Mouse (Mus musculus): Measurements from ENCODE around the gene Soat2. TPM values are rescaled to one million over a fixed set of nuclear protein-coding genes. Genes with fewer than 3 reads are reported as not detected.

Soat2 gene
- polyA plus RNA-seq, 1 experiment from 2014 or later: 0.30 TPM

DNA sequence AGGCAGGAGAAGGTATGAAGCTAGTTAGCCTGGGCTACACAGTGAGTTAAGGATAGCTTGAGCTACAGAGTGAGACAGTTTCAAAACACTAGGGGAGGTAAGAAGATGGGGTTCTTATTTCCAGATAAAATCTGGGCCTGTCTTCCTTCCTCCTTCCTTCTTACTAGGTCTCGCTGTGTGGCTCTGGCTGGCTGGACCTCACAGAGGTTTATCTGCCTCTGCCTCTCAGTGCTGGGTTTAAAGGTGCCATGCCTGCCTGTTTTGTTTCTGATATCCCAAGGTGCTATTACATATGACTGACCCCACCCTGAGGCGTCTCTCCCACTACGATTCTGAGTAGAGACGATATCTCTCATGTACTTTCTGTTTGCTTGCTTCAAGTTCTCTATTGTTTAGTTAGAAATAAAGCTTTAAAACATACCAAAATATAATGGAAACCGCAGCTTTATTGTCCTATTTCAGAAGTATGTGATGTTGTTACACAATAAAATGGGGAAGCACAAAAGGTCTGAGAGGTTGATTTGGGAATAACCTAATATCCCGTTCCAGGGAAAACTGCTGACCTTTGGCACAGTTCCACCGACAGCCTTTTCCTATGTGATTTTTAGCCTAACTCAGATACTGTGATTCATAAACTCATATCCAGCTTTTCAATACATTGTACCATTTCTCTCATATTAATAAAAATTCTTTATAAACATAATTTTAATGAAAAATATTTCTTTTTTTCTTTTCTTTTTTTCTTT, 26.4 kb downstream of the Soat2 start:
- Histone ChIP-seq H3K4me3 (ENCODE audit: low read length) (no peak overlapping the region), H3K36me3 (ENCODE audit: control insufficient read depth, insufficient read depth, low read length) (peaks cover 5% of the 10 kb centered on the region), H3K4me2 (ENCODE audit: low read depth, low read length) (no peak overlapping the region), H3K27ac (ENCODE audit: low read length) (no peak overlapping the region), H3K9ac (ENCODE audit: low read length) (no peak overlapping the region), H3K9me3 (ENCODE audit: control insufficient read depth, low read length) (no peaks in the 10 kb centered on the region), H3K4me1 (replicated peaks; ENCODE audit: control insufficient read depth, insufficient read depth, low read length) (no peaks in the 10 kb centered on the region), H3K27me3 (ENCODE audit: control insufficient read depth, insufficient read depth, low read depth, low read length) (no peaks in the 10 kb centered on the region)
- 80% methylated on average over 7 of the region's 7 CpGs for WGBS
- ATAC-seq (ENCODE audit: low read depth): no peak

DNA sequence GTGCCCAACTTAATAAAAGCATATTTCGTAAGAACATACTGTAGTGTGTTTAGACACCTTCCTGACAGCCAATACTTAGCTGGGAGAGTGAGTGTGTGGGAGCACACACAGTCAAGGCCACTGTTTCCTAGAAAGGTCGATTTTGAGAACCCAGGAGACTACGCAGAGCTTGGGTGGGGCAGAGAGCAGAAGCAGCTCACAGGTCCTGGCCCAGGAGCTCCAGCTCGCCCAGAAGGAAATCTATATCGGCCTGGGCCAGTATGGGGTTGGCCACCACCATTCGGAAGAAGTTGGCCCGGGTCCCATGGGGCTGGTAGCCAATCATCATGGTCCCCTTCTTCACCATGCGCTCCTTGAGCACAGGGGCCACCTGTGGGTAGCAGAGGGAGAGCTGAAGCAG, 27.1 kb downstream of the Soat2 start:
- Histone ChIP-seq H3K4me2 (ENCODE audit: low read depth, low read length) (no peak overlapping the region), H3K4me3 (ENCODE audit: low read length) (no peak overlapping the region), H3K4me1 (replicated peaks; ENCODE audit: control insufficient read depth, insufficient read depth, low read length) (no peaks in the 10 kb centered on the region), H3K9ac (ENCODE audit: low read length) (no peak overlapping the region), H3K9me3 (ENCODE audit: control insufficient read depth, low read length) (no peaks in the 10 kb centered on the region), H3K27ac (ENCODE audit: low read length) (no peak overlapping the region), H3K27me3 (ENCODE audit: control insufficient read depth, insufficient read depth, low read depth, low read length) (no peaks in the 10 kb centered on the region), H3K36me3 (ENCODE audit: control insufficient read depth, insufficient read depth, low read length) (peaks cover 5% of the 10 kb centered on the region)
- whole genome bisulfite sequencing: 85% methylated on average over 8 of the region's 8 CpGs
- no peak for ATAC-seq (ENCODE audit: low read depth)

DNA sequence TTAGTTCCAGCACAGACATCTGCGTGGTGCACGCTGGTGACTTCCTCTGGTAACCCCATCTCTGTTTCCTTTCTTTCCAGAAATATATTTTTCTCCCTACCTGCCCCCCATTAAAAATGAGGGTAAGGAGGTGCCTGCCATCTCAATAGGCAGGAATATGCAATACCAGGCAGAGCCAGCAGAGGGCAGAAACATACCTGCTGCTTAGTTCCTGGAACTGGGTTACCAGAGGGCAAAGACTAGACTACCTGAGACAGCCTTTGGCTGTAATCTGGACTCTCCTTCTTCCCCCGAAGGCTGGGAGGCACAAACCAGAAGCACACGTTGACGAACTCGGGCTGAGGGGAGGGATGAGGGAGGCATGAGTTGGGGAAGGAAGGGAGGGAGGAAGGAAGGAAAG, 28.0 kb downstream of the Soat2 start:
- H3K4me3 ChIP-seq (ENCODE audit: low read length): no peak overlapping the region
- peak; percentile 44; the same call in 1 of the 2 replicates for ATAC-seq (ENCODE audit: low read depth)
- WGBS: 17% methylated on average over 6 of the region's 6 CpGs

GRCm38 (mm10) chr15:102179106-102179505, 28.8 kb downstream of the Soat2 start:
- Histone ChIP-seq H3K9me3 (ENCODE audit: control insufficient read depth, low read length) (no peaks in the 10 kb centered on the region), H3K4me2 (ENCODE audit: low read depth, low read length) (no peak overlapping the region), H3K9ac (ENCODE audit: low read length) (no peak overlapping the region), H3K36me3 (ENCODE audit: control insufficient read depth, insufficient read depth, low read length) (peaks cover 5% of the 10 kb centered on the region), H3K27me3 (ENCODE audit: control insufficient read depth, insufficient read depth, low read depth, low read length) (no peaks in the 10 kb centered on the region), H3K4me3 (ENCODE audit: low read length) (no peak overlapping the region), H3K27ac (ENCODE audit: low read length) (no peak overlapping the region), H3K4me1 (replicated peaks; ENCODE audit: control insufficient read depth, insufficient read depth, low read length) (no peaks in the 10 kb centered on the region)
- 75% methylated on average over 9 of the region's 9 CpGs for WGBS
- no peak for ATAC-seq (ENCODE audit: low read depth)

More for the DNA sequence above, 28.0 kb downstream of the Soat2 start:
- Histone ChIP-seq H3K4me2 (ENCODE audit: low read depth, low read length) (no peak overlapping the region), H3K9me3 (ENCODE audit: control insufficient read depth, low read length) (no peaks in the 10 kb centered on the region), H3K36me3 (ENCODE audit: control insufficient read depth, insufficient read depth, low read length) (peaks cover 5% of the 10 kb centered on the region), H3K27me3 (ENCODE audit: control insufficient read depth, insufficient read depth, low read depth, low read length) (no peaks in the 10 kb centered on the region), H3K9ac (ENCODE audit: low read length) (no peak overlapping the region), H3K27ac (ENCODE audit: low read length) (no peak overlapping the region), H3K4me1 (replicated peaks; ENCODE audit: control insufficient read depth, insufficient read depth, low read length) (no peaks in the 10 kb centered on the region)

DNA sequence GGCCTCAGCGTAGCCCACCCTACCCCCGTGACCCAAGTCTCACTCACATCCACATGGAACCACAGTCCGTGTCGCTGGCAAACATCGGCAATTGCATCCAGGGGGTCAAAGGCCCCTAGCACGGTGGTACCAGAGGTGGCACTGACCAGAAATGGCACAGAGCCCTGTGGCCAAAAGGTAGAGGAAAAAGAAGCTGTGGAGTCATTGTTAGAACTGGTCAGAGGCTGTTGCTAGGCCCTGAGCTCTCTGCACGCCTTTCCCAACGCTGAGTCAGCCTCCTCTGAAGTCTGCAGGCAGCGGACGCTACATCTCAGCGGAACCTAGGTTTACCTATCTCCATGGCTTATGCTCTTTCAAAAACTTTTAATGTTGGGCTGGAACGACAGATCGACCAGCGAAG, 29.6 kb downstream of the Soat2 start:
- peaks cover 9% of the 10 kb centered on the region for H3K36me3 ChIP-seq (ENCODE audit: control insufficient read depth, insufficient read depth, low read length)
- no peak for ATAC-seq (ENCODE audit: low read depth)
- no peaks in the 10 kb centered on the region for H3K4me1 ChIP-seq (replicated peaks; ENCODE audit: control insufficient read depth, insufficient read depth, low read length)
- no peaks in the 10 kb centered on the region for H3K9me3 ChIP-seq (ENCODE audit: control insufficient read depth, low read length)
- 83% methylated on average over 14 of the region's 14 CpGs for WGBS
- H3K27me3 ChIP-seq (ENCODE audit: control insufficient read depth, insufficient read depth, low read depth, low read length): no peaks in the 10 kb centered on the region
- H3K27ac ChIP-seq (ENCODE audit: low read length): no peak overlapping the region
- H3K4me3 ChIP-seq (ENCODE audit: low read length): no peak overlapping the region
- H3K9ac ChIP-seq (ENCODE audit: low read length): no peak overlapping the region
- no peak overlapping the region for H3K4me2 ChIP-seq (ENCODE audit: low read depth, low read length)

- Histone ChIP-seq H3K4me3 (ENCODE audit: low read length) (no peak overlapping the region), H3K27me3 (ENCODE audit: control insufficient read depth, insufficient read depth, low read depth, low read length) (no peaks in the 10 kb centered on the region), H3K36me3 (ENCODE audit: control insufficient read depth, insufficient read depth, low read length) (peaks cover 10% of the 10 kb centered on the region), H3K9me3 (ENCODE audit: control insufficient read depth, low read length) (no peaks in the 10 kb centered on the region), H3K4me1 (replicated peaks; ENCODE audit: control insufficient read depth, insufficient read depth, low read length) (peaks cover 8% of the 10 kb centered on the region; the same call in 1 of the 2 replicates), H3K4me2 (ENCODE audit: low read depth, low read length) (no peak overlapping the region), H3K27ac (ENCODE audit: low read length) (no peak overlapping the region), H3K9ac (ENCODE audit: low read length) (no peak overlapping the region)
- 72% methylated on average over 3 of the region's 3 CpGs for WGBS
- ATAC-seq (ENCODE audit: low read depth): no peak
These were observed 32.8 kb downstream of the Soat2 start for GRCm38 (mm10) chr15:102183076-102183475.

DNA sequence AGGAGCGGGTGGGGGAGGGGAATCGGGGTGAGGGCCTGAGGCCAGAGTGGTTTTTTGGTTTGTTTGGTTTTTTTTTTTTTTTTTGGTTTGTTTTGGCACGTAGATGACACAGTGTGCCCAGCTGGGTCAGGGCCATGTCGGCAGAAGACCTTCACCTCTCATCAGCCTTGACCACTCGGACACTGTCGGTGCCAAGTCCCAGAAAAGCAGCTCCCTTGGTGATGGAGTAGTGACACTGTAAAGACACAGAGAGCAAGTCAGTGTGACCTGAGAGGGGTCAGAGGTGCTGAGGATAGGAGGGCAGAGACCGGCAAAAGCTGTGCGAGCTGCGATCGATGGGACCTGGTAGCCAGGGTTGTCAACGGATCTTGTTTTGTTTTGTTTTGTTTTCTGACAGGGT, 35.9 kb downstream of the Soat2 start:
- Histone ChIP-seq H3K27ac (ENCODE audit: low read length) (no peak overlapping the region), H3K4me3 (ENCODE audit: low read length) (no peak overlapping the region), H3K27me3 (ENCODE audit: control insufficient read depth, insufficient read depth, low read depth, low read length) (no peaks in the 10 kb centered on the region), H3K9me3 (ENCODE audit: control insufficient read depth, low read length) (no peaks in the 10 kb centered on the region), H3K4me1 (replicated peaks; ENCODE audit: control insufficient read depth, insufficient read depth, low read length) (peaks cover 15% of the 10 kb centered on the region), H3K36me3 (ENCODE audit: control insufficient read depth, insufficient read depth, low read length) (peaks cover 7% of the 10 kb centered on the region; the same call in 1 of the 2 replicates), H3K9ac (ENCODE audit: low read length) (no peak overlapping the region), H3K4me2 (ENCODE audit: low read depth, low read length) (no peak overlapping the region)
- no peak for ATAC-seq (ENCODE audit: low read depth)
- 61% methylated on average over 11 of the region's 11 CpGs for WGBS

- H3K4me1 ChIP-seq (replicated peaks; ENCODE audit: control insufficient read depth, insufficient read depth, low read length): peaks cover 15% of the 10 kb centered on the region
- ATAC-seq (ENCODE audit: low read depth): peak; percentile 88
- no peak overlapping the region for H3K9ac ChIP-seq (ENCODE audit: low read length)
- H3K9me3 ChIP-seq (ENCODE audit: control insufficient read depth, low read length): no peaks in the 10 kb centered on the region
- peaks cover 7% of the 10 kb centered on the region; the same call in 1 of the 2 replicates for H3K36me3 ChIP-seq (ENCODE audit: control insufficient read depth, insufficient read depth, low read length)
- 33% methylated on average over 10 of the region's 10 CpGs for WGBS
- no peaks in the 10 kb centered on the region for H3K27me3 ChIP-seq (ENCODE audit: control insufficient read depth, insufficient read depth, low read depth, low read length)
- H3K27ac ChIP-seq (ENCODE audit: low read length): peak overlapping the region; percentile 59
- H3K4me3 ChIP-seq (ENCODE audit: low read length): no peak overlapping the region
- H3K4me2 ChIP-seq (ENCODE audit: low read depth, low read length): no peak overlapping the region
These were observed 37.8 kb downstream of the Soat2 start for GRCm38 (mm10) chr15:102188096-102188495.

DNA sequence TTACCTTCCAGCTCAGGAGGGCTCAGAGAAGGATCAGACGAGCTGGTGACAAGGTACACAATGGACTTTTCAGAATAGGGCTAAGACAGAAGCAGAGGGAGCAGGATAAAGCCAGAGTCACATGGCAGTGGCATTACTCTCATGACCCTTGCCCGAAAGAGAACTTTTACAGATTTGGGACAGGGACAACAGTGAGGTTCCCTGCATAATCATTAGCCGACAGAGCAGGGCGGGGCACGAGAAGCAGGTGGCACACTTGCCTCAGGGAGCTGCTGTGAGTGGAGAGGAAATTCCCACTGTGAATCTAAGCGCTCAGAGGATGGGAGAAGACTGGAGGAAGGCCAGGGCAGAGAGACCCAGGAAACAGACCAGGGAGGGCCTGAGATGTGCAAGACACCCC, 38.6 kb downstream of the Soat2 start:
- no peak overlapping the region for H3K4me3 ChIP-seq (ENCODE audit: low read length)
- no peak; the same call in 1 of the 2 replicates for ATAC-seq (ENCODE audit: low read depth)
- H3K27me3 ChIP-seq (ENCODE audit: control insufficient read depth, insufficient read depth, low read depth, low read length): no peaks in the 10 kb centered on the region
- peaks cover 7% of the 10 kb centered on the region; the same call in 1 of the 2 replicates for H3K36me3 ChIP-seq (ENCODE audit: control insufficient read depth, insufficient read depth, low read length)
- H3K4me1 ChIP-seq (replicated peaks; ENCODE audit: control insufficient read depth, insufficient read depth, low read length): peaks cover 15% of the 10 kb centered on the region
- 56% methylated on average over 6 of the region's 6 CpGs for WGBS
- H3K27ac ChIP-seq (ENCODE audit: low read length): peak overlapping the region; percentile 21; the same call in 1 of the 2 replicates
- no peak overlapping the region for H3K9ac ChIP-seq (ENCODE audit: low read length)
- no peaks in the 10 kb centered on the region for H3K9me3 ChIP-seq (ENCODE audit: control insufficient read depth, low read length)
- H3K4me2 ChIP-seq (ENCODE audit: low read depth, low read length): no peak overlapping the region
